Mouse (Mus musculus) G1E (cell line): ENCODE results near the gene Fam213a. TPM values are rescaled to one million over a fixed set of nuclear protein-coding genes. Genes with fewer than 3 reads are reported as not detected.

Experiments
- ATAC-seq: 2 replicates; pipeline ENCODE4 v1.8.0; 2016; ENCODE audit warnings: mild to moderate bottlenecking; ENCODE audit not compliant: insufficient number of reproducible peaks, poor library complexity, low FRiP score, severe bottlenecking; ENCODE audit errors: extremely low read depth
- DNase-seq: peaks from one replicate; pipeline ENCODE4 v3.0.0; 2012; ENCODE audit warnings: low spot score
- H3K27me3 ChIP-seq: 2 replicates; pipeline ENCODE4 v1.6.1; 2012; ENCODE audit warnings: mild to moderate bottlenecking, low read length, inconsistent platforms; ENCODE audit not compliant: insufficient read depth
- H3K36me3 ChIP-seq: replicated peaks from 2 replicates; pipeline ENCODE3; 2012; ENCODE audit warnings: mild to moderate bottlenecking, inconsistent platforms
- H3K4me1 ChIP-seq: 2 replicates; pipeline ENCODE4 v1.6.1; 2012; ENCODE audit warnings: low read depth, low read length, inconsistent platforms, mixed read lengths; ENCODE audit not compliant: insufficient read depth
- H3K4me3 ChIP-seq: 2 replicates; pipeline ENCODE4 v1.5.1; 2012; ENCODE audit warnings: low read depth, mild to moderate bottlenecking, inconsistent platforms, low read length, moderate library complexity, mixed read lengths
- H3K9me3 ChIP-seq: replicated peaks from 2 replicates; pipeline ENCODE4 v1.6.1; 2012; ENCODE audit warnings: inconsistent platforms
- CTCF ChIP-seq: IDR thresholded peaks from 2 replicates; pipeline ENCODE4 v1.5.1; 2012; ENCODE audit warnings: low read depth, low read length, inconsistent platforms, mixed read lengths
- GATA1 ChIP-seq: IDR thresholded peaks from 2 replicates; pipeline ENCODE4 v1.6.1; 2012; ENCODE audit warnings: borderline replicate concordance, low read length, inconsistent platforms, mixed read lengths
- GATA2 ChIP-seq: IDR thresholded peaks from 2 replicates; pipeline ENCODE4 v1.6.1; 2012; ENCODE audit warnings: low read depth, low read length, inconsistent platforms, borderline replicate concordance
- POLR2AphosphoS5 ChIP-seq: IDR thresholded peaks from 2 replicates; pipeline ENCODE4 v1.6.1; 2012; ENCODE audit warnings: low read depth, low read length, inconsistent platforms; ENCODE audit not compliant: insufficient replicate concordance
- TAL1 ChIP-seq: conservative IDR thresholded peaks from 2 replicates; pipeline ENCODE4 v1.6.1; 2012; ENCODE audit warnings: low read depth, low read length, inconsistent platforms, mixed read lengths
- polyA plus RNA-seq: library from polyadenylated mRNA; stranded (reverse); fragments of >175 nt; gene quantifications from 2 replicates; pipeline ENCODE4 v1.2.3, GENCODE M21; 2012
- total RNA-seq, 2 experiments: library from RNA; stranded (forward) in 1 of 2; stranded (reverse) in 1 of 2; fragments of 200-1000 nt in 1 of 2; fragments of >200 nt in 1 of 2; fragmentation: Nextera tagmentation in 1 of 2; gene quantifications; 2 replicates each; pipeline ENCODE4 v1.2.3; 2014 to 2017

The Fam213a gene
- total and polyA plus RNA-seq, 3 experiments = 12.5 to 101 (median 57.9) TPM

DNA sequence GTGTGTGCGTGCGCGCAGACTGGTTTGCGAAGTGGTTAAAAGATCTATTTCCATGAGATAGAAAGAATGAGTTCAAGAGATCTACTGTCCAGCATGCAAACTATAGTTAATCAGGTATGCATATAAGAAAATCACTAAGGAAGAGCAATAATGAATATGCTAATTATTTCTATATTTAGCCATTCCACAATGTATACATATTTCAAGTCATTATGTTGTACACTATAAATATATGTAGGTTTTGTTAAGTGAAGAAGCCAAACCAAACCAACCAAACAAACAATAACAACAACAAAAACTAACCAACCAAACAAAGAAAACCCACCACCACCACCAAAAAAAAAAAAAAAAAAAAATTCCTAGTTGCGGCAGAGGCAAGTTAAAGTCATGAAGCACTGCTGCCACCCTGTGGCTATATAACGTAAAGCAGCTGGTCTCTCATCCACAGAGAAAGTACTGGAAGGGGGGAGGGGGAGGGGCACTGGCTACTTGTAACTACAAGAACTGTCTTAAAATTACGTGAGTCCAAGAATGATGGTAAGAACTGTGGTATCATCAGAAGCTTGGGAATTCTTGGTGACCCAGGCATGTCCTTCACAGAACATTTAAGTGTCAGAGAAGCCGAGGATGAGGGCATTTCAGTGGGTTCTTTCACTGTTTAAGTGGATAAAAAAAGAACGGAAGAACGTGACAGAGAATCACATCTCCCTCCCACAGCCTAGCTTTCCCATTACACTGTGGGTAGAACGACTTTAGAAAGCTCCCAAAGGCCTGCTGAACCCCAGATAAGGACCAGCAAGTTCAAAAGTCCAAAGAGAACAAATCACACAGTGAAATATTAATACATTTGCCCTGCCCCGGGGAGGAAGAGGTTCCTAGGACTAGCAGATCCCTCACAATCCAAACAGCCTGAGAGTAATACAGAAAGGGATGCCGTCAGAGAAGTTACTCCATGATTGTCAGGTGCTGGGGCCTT, 19.8 kb upstream of the Fam213a start:
- Histone ChIP-seq H3K4me3 (no peak overlapping the region), H3K9me3 (no peaks in the 10 kb centered on the region), H3K27me3 (peaks cover 13% of the 10 kb centered on the region), H3K4me1 (peaks cover 20% of the 10 kb centered on the region), H3K36me3 (no peaks in the 10 kb centered on the region)
- ATAC-seq (no peak), DNase-seq (peak; percentile 28)
- peak; percentile 33; the same call in 1 of the 2 replicates for TF ChIP-seq CTCF
- TF ChIP-seq GATA1 = no peak

GRCm38 (mm10) chr14:41030989-41031513, 17.5 kb upstream of the Fam213a start:
- Histone ChIP-seq H3K9me3 (no peaks in the 10 kb centered on the region), H3K4me3 (no peak overlapping the region), H3K27me3 (peaks cover 4% of the 10 kb centered on the region; the same call in 1 of the 2 replicates), H3K36me3 (no peaks in the 10 kb centered on the region), H3K4me1 (peaks cover 43% of the 10 kb centered on the region)
- DNase-seq (no peak), ATAC-seq (no peak)
- TF ChIP-seq CTCF = no peak
- TF ChIP-seq TAL1 = no peak
- TF ChIP-seq GATA1 = no peak
- no peak for TF ChIP-seq POLR2AphosphoS5
- no peak for TF ChIP-seq GATA2

DNA sequence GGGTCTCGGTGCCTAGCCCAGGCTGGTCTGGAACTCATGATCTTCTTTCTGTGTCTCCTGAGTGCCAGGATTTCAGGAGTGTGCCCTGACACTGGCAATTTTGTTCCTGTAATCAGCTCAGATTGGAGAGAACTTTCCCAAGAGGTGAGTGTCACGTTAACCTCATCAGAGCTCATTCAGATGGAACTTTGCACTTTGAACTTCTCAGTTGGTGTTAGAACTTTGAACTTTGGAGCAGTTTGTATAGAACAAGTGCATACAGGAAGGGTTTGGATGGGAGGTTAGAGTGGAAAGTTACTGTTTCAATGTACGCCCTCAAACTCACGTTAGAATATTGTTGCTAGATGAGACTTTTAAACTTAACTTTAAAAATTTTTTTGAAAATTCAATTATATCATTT, 15.7 kb upstream of the Fam213a start:
- no peak for ATAC-seq

GRCm38 (mm10) chr14:41025594-41026284, 12.2 kb upstream of the Fam213a start:
- peak; percentile 95 for ATAC-seq
- H3K27me3 ChIP-seq = no peaks in the 10 kb centered on the region
- H3K9me3 ChIP-seq = no peaks in the 10 kb centered on the region
- TF ChIP-seq TAL1 (peak; percentile 98), POLR2AphosphoS5 (no peak), GATA2 (no peak), CTCF (no peak), GATA1 (no peak)
- H3K36me3 ChIP-seq = no peaks in the 10 kb centered on the region
- H3K4me3 ChIP-seq = peak overlapping the region; percentile 44; the same call in 1 of the 2 replicates
- peaks cover 55% of the 10 kb centered on the region for H3K4me1 ChIP-seq
- DNase-seq = peak; percentile 68

More for the DNA sequence above, 15.7 kb upstream of the Fam213a start:
- DNase-seq = no peak
- Histone ChIP-seq H3K9me3 (no peaks in the 10 kb centered on the region), H3K4me3 (no peak overlapping the region), H3K36me3 (no peaks in the 10 kb centered on the region), H3K4me1 (peaks cover 57% of the 10 kb centered on the region), H3K27me3 (no peaks in the 10 kb centered on the region)
- TF ChIP-seq CTCF = no peak
- no peak for TF ChIP-seq GATA2
- TF ChIP-seq TAL1 = no peak

GRCm38 (mm10) chr14:41025087-41025486, 11.5 kb upstream of the Fam213a start:
- no peak overlapping the region; the same call in 1 of the 2 replicates for H3K4me3 ChIP-seq
- H3K9me3 ChIP-seq = no peaks in the 10 kb centered on the region
- TF ChIP-seq GATA1 = no peak
- ATAC-seq (no peak), DNase-seq (no peak)
- peaks cover 61% of the 10 kb centered on the region for H3K4me1 ChIP-seq
- H3K36me3 ChIP-seq = no peaks in the 10 kb centered on the region
- no peaks in the 10 kb centered on the region for H3K27me3 ChIP-seq

- DNase-seq (no peak), ATAC-seq (no peak)
- H3K4me1 ChIP-seq = peaks cover 71% of the 10 kb centered on the region
Measured at GRCm38 (mm10) chr14:41021246-41021645, 7.7 kb upstream of the Fam213a start.

More at GRCm38 (mm10) chr14:41021246-41021645, 7.7 kb upstream of the Fam213a start:
- H3K27me3 ChIP-seq = no peaks in the 10 kb centered on the region
- H3K36me3 ChIP-seq = no peaks in the 10 kb centered on the region
- no peak for TF ChIP-seq TAL1
- TF ChIP-seq GATA1 = no peak
- TF ChIP-seq CTCF = no peak
- TF ChIP-seq GATA2 = no peak
- TF ChIP-seq POLR2AphosphoS5 = no peak
- no peak overlapping the region for H3K4me3 ChIP-seq
- H3K9me3 ChIP-seq = no peaks in the 10 kb centered on the region
